Mouse (Mus musculus) G1E (cell line): Measurements from ENCODE around the gene Ireb2.

Experiments
- CTCF ChIP-seq: IDR thresholded peaks from 2 replicates; pipeline ENCODE4 v1.5.1; 2012; ENCODE audit warnings: low read depth, low read length, inconsistent platforms, mixed read lengths
- GATA1 ChIP-seq: IDR thresholded peaks from 2 replicates; pipeline ENCODE4 v1.6.1; 2012; ENCODE audit warnings: borderline replicate concordance, low read length, inconsistent platforms, mixed read lengths
- TAL1 ChIP-seq: conservative IDR thresholded peaks from 2 replicates; pipeline ENCODE4 v1.6.1; 2012; ENCODE audit warnings: low read depth, low read length, inconsistent platforms, mixed read lengths

GRCm38 (mm10) chr9:54942071-54942470 is 78.5 kb downstream of the Ireb2 start:
- no peak for TF ChIP-seq CTCF
- TF ChIP-seq GATA1 = no peak
- TF ChIP-seq TAL1 = no peak
